Mouse (Mus musculus) bone marrow, adult 2 months (tissue): ENCODE results near the gene Vwa3a. TPM values are rescaled to one million over a fixed set of nuclear protein-coding genes. Genes with fewer than 3 reads are reported as not detected.

Experiments used
- H3K27ac ChIP-seq: fragments of 200-500 bp; 2 replicates; pipeline ENCODE4 v1.5.1; 2012; ENCODE audit warnings: low read depth, mild to moderate bottlenecking, control low read depth, inconsistent platforms, low read length; ENCODE audit not compliant: control insufficient read depth, poor library complexity, insufficient read depth
- H3K4me1 ChIP-seq: fragments of 200-500 bp; 2 replicates; pipeline ENCODE4 v1.6.1; 2011; ENCODE audit warnings: low read length; ENCODE audit not compliant: control insufficient read depth, insufficient read depth
- H3K4me3 ChIP-seq: fragments of 200-500 bp; replicated peaks from 2 replicates; pipeline ENCODE3; 2011; ENCODE audit warnings: mild to moderate bottlenecking, low read depth, low read length, control low read depth; ENCODE audit not compliant: control insufficient read depth
- CTCF ChIP-seq: fragments of 200-500 bp; IDR thresholded peaks from 2 replicates; pipeline ENCODE4 v1.5.1; 2011; ENCODE audit warnings: low read length, control low read depth; ENCODE audit not compliant: control insufficient read depth, insufficient read depth
- POLR2A ChIP-seq: fragments of 200-500 bp; IDR thresholded peaks from 2 replicates; pipeline ENCODE4 v1.6.1; 2011; ENCODE audit warnings: low read depth, mild to moderate bottlenecking, control low read depth, low read length, borderline replicate concordance; ENCODE audit not compliant: control insufficient read depth
- WGBS: fragments of 180-500 bp; shearing (Covaris S2); methylation state at CpG from one replicate; pipeline ENCODE4 v1.1.7; 2018; 5-methylcytosine and 5-hydroxymethylcytosine counted together
- polyA plus RNA-seq: library from polyadenylated mRNA; stranded (reverse); fragments of >200 nt; gene quantifications from 2 replicates; pipeline ENCODE4 v1.2.4, GENCODE M21; 2011; ENCODE audit warnings: low replicate concordance; ENCODE audit not compliant: missing spikeins, insufficient read depth, insufficient read length

The Vwa3a gene
- polyA plus RNA-seq, 1 experiment, result not detected

GRCm38 (mm10) chr7:120754671-120755070 lies 15.6 kb downstream of the Vwa3a start:
- Histone ChIP-seq H3K27ac (no peak overlapping the region), H3K4me1 (no peaks in the 10 kb centered on the region; the same call in none of the 2 replicates), H3K4me3 (no peak overlapping the region)
- TF ChIP-seq POLR2A (no peak), CTCF (peak; percentile 97)
- 3% methylated on average over 5 of the region's 5 CpGs for WGBS

GRCm38 (mm10) chr7:120767369-120767768 lies 28.3 kb downstream of the Vwa3a start:
- H3K27ac ChIP-seq, result no peak overlapping the region
- TF ChIP-seq POLR2A (no peak), CTCF (no peak)
- 25% methylated on average over 1 of the region's 1 CpGs for WGBS

DNA sequence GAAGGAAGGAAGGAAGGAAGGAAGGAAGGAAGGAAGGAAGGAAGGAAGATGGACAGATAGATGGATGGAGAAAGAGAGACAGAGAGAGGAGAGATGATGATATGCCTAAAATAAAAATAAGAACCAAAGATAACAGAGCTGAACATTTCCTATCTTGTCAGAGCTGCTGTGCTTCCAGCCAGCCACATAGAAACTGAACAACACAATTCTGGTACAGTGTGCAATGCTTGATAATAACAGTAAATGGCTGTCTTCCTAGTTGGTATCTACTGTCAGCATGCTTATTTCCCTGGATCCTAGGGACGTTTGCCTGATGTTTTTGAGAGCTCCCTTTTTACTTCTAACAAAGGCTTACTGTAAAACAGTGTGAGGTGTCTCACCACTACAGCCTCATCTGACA lies 32.3 kb downstream of the Vwa3a start:
- Histone ChIP-seq H3K27ac (no peak overlapping the region), H3K4me1 (no peaks in the 10 kb centered on the region), H3K4me3 (no peak overlapping the region)
- TF ChIP-seq CTCF, result no peak
- TF ChIP-seq POLR2A, result no peak
- WGBS, result 30% methylated on average over 1 of the region's 1 CpGs

More at GRCm38 (mm10) chr7:120767369-120767768, 28.3 kb downstream of the Vwa3a start:
- Histone ChIP-seq H3K4me3 (no peak overlapping the region), H3K4me1 (no peaks in the 10 kb centered on the region)

DNA sequence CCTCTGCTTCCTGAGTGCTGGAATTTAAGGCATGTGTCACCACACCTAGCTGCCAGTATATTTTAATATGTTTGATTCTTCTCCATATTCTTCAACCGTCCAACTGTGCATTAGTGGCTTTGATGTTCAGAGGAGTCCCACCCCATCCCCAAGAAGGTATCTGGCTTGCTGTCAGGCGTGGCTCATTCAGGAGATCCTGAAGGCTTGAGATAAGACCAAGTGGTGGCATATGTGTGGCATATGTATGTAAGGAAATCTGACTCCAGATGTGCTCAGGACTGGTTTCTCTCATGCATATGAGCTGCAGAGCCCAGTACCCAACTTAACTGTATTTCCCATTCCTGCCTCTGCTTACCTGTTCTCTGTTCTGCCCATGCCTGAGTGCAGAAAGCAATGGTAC lies 38.9 kb downstream of the Vwa3a start:
- H3K4me1 ChIP-seq, result no peaks in the 10 kb centered on the region
- WGBS, result 44% methylated on average over 2 of the region's 2 CpGs
- no peak overlapping the region for H3K4me3 ChIP-seq
- H3K27ac ChIP-seq, result no peak overlapping the region
- no peak for TF ChIP-seq CTCF
- no peak for TF ChIP-seq POLR2A

DNA sequence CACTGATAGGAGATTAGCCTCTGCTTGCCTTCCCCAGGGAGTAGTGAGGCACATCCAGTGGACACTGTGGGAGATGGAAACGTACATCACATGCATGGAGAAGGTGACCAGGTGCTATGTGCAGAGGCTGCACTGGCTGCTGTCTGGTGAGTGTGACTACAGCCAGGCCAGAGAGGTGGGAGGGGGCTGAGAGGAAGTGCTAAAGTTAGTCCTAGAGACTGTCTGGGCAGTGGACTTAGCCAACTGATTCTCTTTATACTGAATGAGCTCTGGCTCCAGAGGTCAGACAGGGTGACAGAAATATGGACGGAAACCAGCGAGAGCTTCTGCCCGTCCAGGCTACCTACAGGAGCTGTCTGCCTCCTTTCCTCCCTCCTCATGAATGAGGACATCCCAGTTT lies 56.4 kb downstream of the Vwa3a start:
- TF ChIP-seq POLR2A (no peak), CTCF (no peak)
- Histone ChIP-seq H3K4me3 (no peak overlapping the region), H3K27ac (no peak overlapping the region), H3K4me1 (no peaks in the 10 kb centered on the region)
- 78% methylated on average over 4 of the region's 4 CpGs for WGBS

GRCm38 (mm10) chr7:120796369-120796768 lies 57.3 kb downstream of the Vwa3a start:
- no peak overlapping the region for H3K4me3 ChIP-seq
- no peaks in the 10 kb centered on the region for H3K4me1 ChIP-seq
- 21% methylated on average over 3 of the region's 3 CpGs for WGBS
- no peak overlapping the region for H3K27ac ChIP-seq
- TF ChIP-seq CTCF (no peak), POLR2A (no peak)

GRCm38 (mm10) chr7:120803268-120803667 lies 64.2 kb downstream of the Vwa3a start:
- Histone ChIP-seq H3K4me1 (peaks cover 1% of the 10 kb centered on the region; the same call in 1 of the 2 replicates), H3K27ac (no peak overlapping the region), H3K4me3 (no peak overlapping the region)
- TF ChIP-seq CTCF, result no peak
- no peak for TF ChIP-seq POLR2A
- WGBS, result 84% methylated on average over 2 of the region's 2 CpGs

DNA sequence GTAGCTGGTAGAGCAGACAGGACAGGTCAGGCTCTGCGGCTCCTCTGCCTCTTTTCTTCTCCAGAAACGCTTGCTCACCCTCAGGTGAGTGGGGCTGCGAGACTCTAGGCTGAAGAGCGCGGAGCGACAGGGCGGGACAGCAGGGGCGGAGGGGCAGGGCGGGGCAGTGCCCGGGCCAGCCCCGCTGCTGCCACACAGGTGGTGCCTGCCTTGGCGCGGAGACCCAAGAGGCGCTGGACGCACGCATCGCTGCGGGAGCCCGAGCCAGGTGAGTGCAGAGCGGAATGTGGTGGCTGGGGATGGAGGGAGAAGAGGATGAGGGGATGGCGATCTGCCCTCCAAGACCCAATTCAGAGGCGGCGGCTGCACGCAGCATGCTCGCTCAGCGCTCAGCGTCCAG lies 70.6 kb downstream of the Vwa3a start:
- H3K27ac ChIP-seq, result no peak overlapping the region
- peaks cover 1% of the 10 kb centered on the region; the same call in 1 of the 2 replicates for H3K4me1 ChIP-seq
- 17% methylated on average over 27 of the region's 27 CpGs for WGBS
- TF ChIP-seq POLR2A, result no peak
- TF ChIP-seq CTCF, result no peak
- no peak overlapping the region for H3K4me3 ChIP-seq

DNA sequence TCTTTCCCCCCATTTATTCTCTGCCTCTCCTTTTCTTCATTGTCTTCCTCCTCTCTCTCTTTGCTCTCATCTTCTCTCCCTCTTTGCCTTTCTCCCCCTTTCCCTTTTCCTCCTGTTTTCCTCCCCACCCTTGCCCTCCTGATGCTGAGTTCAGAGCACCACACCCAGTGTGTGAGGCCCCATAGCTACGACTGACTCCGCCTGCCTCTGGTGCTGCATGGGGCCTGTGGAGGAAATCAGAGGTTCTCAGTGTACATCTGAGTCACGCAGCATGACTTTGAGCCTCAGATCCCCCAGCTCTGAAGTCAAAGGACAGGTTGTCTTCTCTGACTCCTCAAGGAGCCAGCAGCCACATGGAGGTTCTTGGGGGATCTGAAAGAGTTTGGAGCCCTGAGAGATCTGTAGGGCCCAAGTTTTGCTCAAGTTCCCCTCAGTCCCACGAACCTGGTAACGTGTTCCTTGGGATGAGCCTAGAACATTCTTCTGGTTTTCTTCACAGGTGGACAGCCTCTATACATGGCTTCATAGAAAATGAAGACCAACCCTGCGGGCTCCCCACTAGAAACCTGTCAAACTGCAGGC lies 72.8 kb downstream of the Vwa3a start, which contains the start of gene Gm5737:
Gm5737 (plus strand) TSS at position 532 of the 582 bp plus-strand sequence.
- TF ChIP-seq CTCF (no peak), POLR2A (no peak)
- WGBS, result 72% methylated on average over 6 of the region's 6 CpGs
- no peaks in the 10 kb centered on the region for H3K4me1 ChIP-seq
- no peak within 1 kb of the TSS for H3K4me3 ChIP-seq
- no peak within 1 kb of the TSS for H3K27ac ChIP-seq

- H3K4me1 ChIP-seq, result no peaks in the 10 kb centered on the region
- no peak overlapping the region for H3K4me3 ChIP-seq
- TF ChIP-seq POLR2A (no peak), CTCF (no peak)
- WGBS, result 78% methylated on average over 6 of the region's 6 CpGs
- no peak overlapping the region for H3K27ac ChIP-seq
Measured at GRCm38 (mm10) chr7:120817552-120817951, 78.4 kb downstream of the Vwa3a start.
